Mouse (Mus musculus): ENCODE results near the gene Acss1.

GRCm38 (mm10) chr2:150660049-150660448, 8.3 kb downstream of the Acss1 start:
- TF ChIP-seq CTCF (IDR thresholded peaks at IDR 0.05; ENCODE audit: extremely low read depth, insufficient read length, insufficient replicate concordance, low read depth, low read length) (no peak), POLR2A (IDR thresholded peaks at IDR 0.05; ENCODE audit: low read depth, low read length) (no peak)
